Comparison of ENCODE assay signal across 16 mouse cellular contexts in the genomic region with DNA sequence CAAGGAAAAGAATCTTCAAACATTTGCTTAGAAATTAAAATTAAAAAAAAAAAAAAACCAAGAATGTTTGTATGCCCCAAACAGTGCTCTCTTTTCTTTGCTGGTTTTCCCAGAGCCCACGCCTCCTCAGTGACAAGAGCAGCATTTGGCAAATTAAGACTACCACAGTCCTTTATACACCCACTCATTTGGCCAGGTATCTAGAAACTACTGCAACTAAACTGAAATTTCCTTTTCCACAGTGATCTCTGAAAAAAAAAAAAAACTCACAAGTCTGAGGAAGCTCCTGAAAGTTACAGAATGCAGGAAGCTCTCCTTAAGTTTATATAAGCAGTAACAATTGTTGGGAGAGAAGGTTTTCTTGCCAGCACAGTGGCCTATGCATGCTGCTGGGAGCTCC.
"Had no signal": no experiment of that assay in that cellular context is flagged by ENCODE, and none has a peak within 500 bp of the region (broad histone marks: within the 10 kb centered on the region; RNA-seq: fewer than 3 reads in every experiment).

No protein-coding gene starts in this region.

- H3K9me3 ChIP-seq: neural tube, embryonic 12.5 days; neural tube, embryonic 13.5 days; neural tube, embryonic 15.5 days; stomach, embryonic 15.5 days had no signal

- H3K4me2 ChIP-seq: neural tube, embryonic 12.5 days; neural tube, embryonic 13.5 days; neural tube, embryonic 15.5 days; stomach, embryonic 15.5 days had no signal

- H3K27ac ChIP-seq: neural tube, embryonic 12.5 days; neural tube, embryonic 13.5 days; neural tube, embryonic 15.5 days; stomach, embryonic 15.5 days; stomach, postnatal 0 days had no signal

- H3K4me3 ChIP-seq: neural tube, embryonic 12.5 days; neural tube, embryonic 13.5 days; neural tube, embryonic 15.5 days; stomach, embryonic 15.5 days had no signal

- H3K36me3 ChIP-seq: neural tube, embryonic 12.5 days; neural tube, embryonic 13.5 days; neural tube, embryonic 15.5 days; stomach, embryonic 15.5 days had no signal

- H3K4me1 ChIP-seq: neural tube, embryonic 12.5 days; neural tube, embryonic 13.5 days; neural tube, embryonic 15.5 days; stomach, embryonic 15.5 days had no signal

- H3K27me3 ChIP-seq: neural tube, embryonic 12.5 days; neural tube, embryonic 13.5 days; neural tube, embryonic 15.5 days; stomach, embryonic 15.5 days had no signal

- DNase-seq: retina, postnatal 1 day; right cerebral cortex, adult 18-20 months; right cerebral cortex, postnatal 14 days; right cerebral cortex, postnatal 25 days; right cerebral cortex, postnatal 4 days; spleen, adult 18-20 months; thymus, adult 18-20 months; thymus, adult 2 months; thymus, postnatal 14 days; thymus, postnatal 25 days; thymus, postnatal 36 days had no signal

- H3K9ac ChIP-seq: neural tube, embryonic 12.5 days; neural tube, embryonic 13.5 days; neural tube, embryonic 15.5 days; stomach, embryonic 15.5 days had no signal
